Mouse (Mus musculus) liver, embryonic 11.5 days (tissue): ENCODE data around the gene Trappc2. TPM values are rescaled to one million over a fixed set of nuclear protein-coding genes. Genes with fewer than 3 reads are reported as not detected.

Experiments
- ATAC-seq: fragments of 200-750 bp; cut with Nextera tagmentation; replicated peaks from 2 replicates; pipeline ENCODE4 v1.8.0; 2017; ENCODE audit warnings: moderate number of reproducible peaks, mild to moderate bottlenecking, moderate TSS enrichment, moderate library complexity; ENCODE audit not compliant: low FRiP score
- DNase-seq: peaks from one replicate; pipeline ENCODE4 v3.0.0-alpha.2; 2017; ENCODE audit warnings: low spot score
- H3K27ac ChIP-seq: fragments of 300-500 bp; sonication (generic); 2 replicates; pipeline ENCODE4 v1.5.1; 2014; ENCODE audit warnings: mild to moderate bottlenecking, low read depth, low read length, control low read depth
- H3K27me3 ChIP-seq: fragments of 300-500 bp; sonication (generic); replicated peaks from 2 replicates; pipeline ENCODE4 v1.6.1; 2014; ENCODE audit warnings: low read length, mixed read lengths; ENCODE audit not compliant: control insufficient read depth, insufficient read depth
- H3K36me3 ChIP-seq: fragments of 300-500 bp; sonication (generic); 2 replicates; pipeline ENCODE4 v1.6.1; 2014; ENCODE audit warnings: mild to moderate bottlenecking, low read length, moderate library complexity, mixed read lengths; ENCODE audit not compliant: control insufficient read depth, insufficient read depth
- H3K4me1 ChIP-seq: fragments of 300-500 bp; sonication (generic); replicated peaks from 2 replicates; pipeline ENCODE4 v1.6.1; 2014; ENCODE audit warnings: low read length, mixed read lengths; ENCODE audit not compliant: control insufficient read depth, insufficient read depth
- H3K4me2 ChIP-seq: fragments of 300-500 bp; sonication (generic); 2 replicates; pipeline ENCODE4 v1.6.1; 2014; ENCODE audit warnings: mild to moderate bottlenecking, control low read depth, moderate library complexity
- H3K4me3 ChIP-seq: fragments of 300-500 bp; sonication (generic); 2 replicates; pipeline ENCODE4 v1.5.1; 2014; ENCODE audit warnings: low read depth, low read length, control low read depth
- H3K9ac ChIP-seq: fragments of 300-500 bp; sonication (generic); 2 replicates; pipeline ENCODE4 v1.6.1; 2014; ENCODE audit warnings: low read depth, low read length, control low read depth
- H3K9me3 ChIP-seq: fragments of 300-500 bp; sonication (generic); 2 replicates; pipeline ENCODE4 v1.6.1; 2016; ENCODE audit warnings: low read length, inconsistent platforms, mixed read lengths; ENCODE audit not compliant: control insufficient read depth
- WGBS: fragments of 180-500 bp; shearing (Covaris S2); extraction: QIAGEN DNeasy Blood & Tissue Kit; methylation state at CpG from one replicate; pipeline ENCODE4 v1.1.7; 2014; 5-methylcytosine and 5-hydroxymethylcytosine counted together
- polyA plus RNA-seq: library from polyadenylated mRNA; unstranded; fragments of >200 nt; fragmentation: Nextera tagmentation; extraction: Ambion mirVana; gene quantifications from 2 replicates; pipeline ENCODE4 v1.2.1, GENCODE M21; 2014

Trappc2 gene
- polyA plus RNA-seq, 1 experiment from 2014 or later, result 24.0 TPM

GRCm38 (mm10) chrX:166455525-166455924, 15.2 kb downstream of the Trappc2 start:
- Histone ChIP-seq H3K27ac (no peak overlapping the region), H3K4me3 (no peak overlapping the region), H3K4me2 (no peak overlapping the region), H3K9ac (no peak overlapping the region), H3K9me3 (no peaks in the 10 kb centered on the region), H3K4me1 (no peaks in the 10 kb centered on the region), H3K27me3 (no peaks in the 10 kb centered on the region; the same call in 1 of the 2 replicates), H3K36me3 (0 out of 2 replicates have a peak, but pooled peaks cover 4% of the 10 kb centered on the region)
- no peak for DNase-seq
- no peak for ATAC-seq
- WGBS, result 79% methylated on average over 1 of the region's 1 CpGs

DNA sequence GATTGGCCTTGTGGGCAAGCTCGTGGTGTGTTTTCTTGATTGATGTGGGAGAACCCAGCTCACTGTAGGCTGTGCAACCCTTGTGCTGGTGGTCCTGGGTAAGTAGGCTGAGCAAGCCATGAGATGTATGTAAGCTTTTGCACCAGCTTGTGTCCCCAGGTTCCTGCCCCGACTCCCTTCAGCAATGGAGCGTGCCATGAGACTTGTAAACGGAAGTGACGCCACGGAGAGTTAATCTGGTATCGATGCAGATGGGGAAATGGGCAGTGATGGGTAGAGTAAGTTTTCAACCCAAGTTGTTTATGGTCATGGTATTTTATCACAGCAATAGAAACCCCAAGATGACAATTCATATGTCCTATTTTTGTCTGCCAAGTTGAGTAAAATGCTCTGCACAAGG, 27.9 kb downstream of the Trappc2 start:
- H3K4me1 ChIP-seq, result no peaks in the 10 kb centered on the region
- no peaks in the 10 kb centered on the region for H3K36me3 ChIP-seq
- no peaks in the 10 kb centered on the region for H3K9me3 ChIP-seq
- ATAC-seq (no peak), DNase-seq (no peak)
- no peak overlapping the region for H3K9ac ChIP-seq
- no peak overlapping the region for H3K4me2 ChIP-seq
- H3K27ac ChIP-seq, result no peak overlapping the region
- WGBS, result 90% methylated on average over 7 of the region's 7 CpGs
- H3K27me3 ChIP-seq, result no peaks in the 10 kb centered on the region
- H3K4me3 ChIP-seq, result no peak overlapping the region

DNA sequence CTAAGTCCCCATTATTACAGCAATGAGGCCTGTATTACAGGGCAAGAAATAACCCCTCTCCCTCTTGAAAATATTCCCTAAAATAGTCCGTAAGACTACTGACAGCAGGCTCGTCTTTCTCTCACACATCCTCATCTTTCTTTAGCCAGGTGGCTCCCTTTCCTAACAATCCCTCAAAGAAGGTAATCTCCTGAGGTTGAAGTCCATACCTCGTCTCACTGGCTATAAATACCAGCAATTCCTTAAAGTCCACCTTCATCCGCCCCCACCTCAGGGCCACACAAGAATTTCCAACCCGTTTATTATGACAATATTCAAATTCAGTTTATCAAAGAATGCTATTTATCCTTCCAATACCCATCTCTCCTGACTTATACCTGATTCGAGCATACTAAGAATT, 32.2 kb downstream of the Trappc2 start:
- ATAC-seq, result no peak
- 79% methylated on average over 6 of the region's 6 CpGs for WGBS
- Histone ChIP-seq H3K9me3 (no peaks in the 10 kb centered on the region), H3K27me3 (no peaks in the 10 kb centered on the region), H3K4me2 (no peak overlapping the region), H3K4me3 (no peak overlapping the region), H3K27ac (no peak overlapping the region), H3K9ac (no peak overlapping the region), H3K36me3 (no peaks in the 10 kb centered on the region; the same call in 1 of the 2 replicates), H3K4me1 (no peaks in the 10 kb centered on the region)
- no peak for DNase-seq

DNA sequence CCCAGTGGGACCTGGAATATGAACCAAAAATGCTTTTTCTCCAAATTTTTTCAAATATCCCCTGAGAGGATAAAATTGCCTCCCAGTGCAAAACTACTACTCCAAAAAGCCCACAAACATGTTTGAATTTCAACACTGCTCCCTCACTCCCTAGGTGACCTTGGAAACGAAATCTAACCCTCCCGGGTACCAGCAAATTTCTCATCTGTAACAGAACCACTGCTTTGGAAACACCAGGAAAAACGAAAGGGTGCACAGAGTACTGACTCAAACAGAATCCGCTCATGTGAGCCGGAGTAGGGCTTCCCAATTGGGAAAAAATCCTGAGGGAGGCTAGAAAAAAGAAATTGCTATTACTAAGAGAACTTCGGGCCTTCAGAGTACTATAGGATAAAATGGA, 37.0 kb downstream of the Trappc2 start:
- Histone ChIP-seq H3K4me3 (peak overlapping the region; percentile 12; the same call in 1 of the 2 replicates), H3K36me3 (no peaks in the 10 kb centered on the region; the same call in 1 of the 2 replicates), H3K9me3 (no peaks in the 10 kb centered on the region), H3K9ac (no peak overlapping the region), H3K4me1 (no peaks in the 10 kb centered on the region), H3K4me2 (peak overlapping the region; percentile 59), H3K27me3 (0 out of 2 replicates have a peak, but pooled peaks cover 3% of the 10 kb centered on the region), H3K27ac (no peak overlapping the region)
- ATAC-seq, result no peak
- WGBS, result 75% methylated on average over 6 of the region's 6 CpGs
- no peak for DNase-seq

DNA sequence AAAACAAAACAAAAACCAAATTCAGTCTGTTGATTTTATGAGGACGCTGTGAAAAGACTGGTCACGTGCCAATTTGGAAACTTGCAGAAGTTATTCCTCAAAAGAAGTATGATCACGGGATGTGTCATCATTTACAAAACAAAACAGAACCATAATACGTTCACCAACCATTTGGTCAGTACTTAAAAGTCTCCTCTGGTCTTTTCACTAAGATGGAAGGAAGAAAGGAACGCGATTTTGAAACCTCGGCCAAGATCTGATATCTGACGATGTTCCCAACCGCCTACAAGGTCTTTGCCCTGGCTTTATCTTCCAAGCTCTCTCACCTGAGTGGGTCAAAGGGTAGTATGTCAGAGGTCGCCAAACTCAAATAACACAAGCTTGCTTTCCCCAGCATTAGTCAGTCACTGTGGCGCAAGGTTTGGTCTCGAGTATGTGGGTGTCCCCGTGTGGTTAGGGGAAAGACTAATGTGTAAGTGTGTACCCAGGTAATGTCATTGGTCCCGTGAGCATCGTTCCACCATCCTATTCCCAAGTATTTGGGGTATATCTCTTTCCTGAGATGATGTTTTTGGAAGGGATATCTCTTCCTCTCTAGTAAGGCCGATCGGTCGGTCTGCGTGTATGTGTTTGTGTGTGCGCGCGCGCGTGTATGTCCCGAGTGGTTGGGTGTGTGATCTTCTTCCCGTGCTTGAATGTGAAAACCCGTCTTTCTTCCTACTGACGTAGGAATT, 38.4 kb downstream of the Trappc2 start:
- Histone ChIP-seq H3K4me2 (peak overlapping the region; percentile 59), H3K4me1 (no peaks in the 10 kb centered on the region), H3K4me3 (peak overlapping the region; percentile 61), H3K36me3 (no peaks in the 10 kb centered on the region; the same call in 1 of the 2 replicates), H3K27ac (peak overlapping the region; percentile 66), H3K9ac (peak overlapping the region; percentile 72), H3K9me3 (no peaks in the 10 kb centered on the region), H3K27me3 (peaks cover 4% of the 10 kb centered on the region; the same call in 1 of the 2 replicates)
- ATAC-seq (peak; percentile 44), DNase-seq (peak; percentile 32)
- 20% methylated on average over 28 of the region's 28 CpGs for WGBS

- Histone ChIP-seq H3K27me3 (peaks cover 4% of the 10 kb centered on the region; the same call in 1 of the 2 replicates), H3K36me3 (no peaks in the 10 kb centered on the region), H3K4me3 (peak within 1 kb of the TSS; percentile 61), H3K9me3 (no peaks in the 10 kb centered on the region), H3K9ac (peak within 1 kb of the TSS; percentile 72), H3K27ac (peak within 1 kb of the TSS; percentile 66), H3K4me1 (no peaks in the 10 kb centered on the region), H3K4me2 (peak within 1 kb of the TSS; percentile 59)
- WGBS, result 13% methylated on average over 33 of the region's 41 CpGs
- peak; percentile 98 for ATAC-seq
- DNase-seq, result peak; percentile 90
Observed at GRCm38 (mm10) chrX:166479365-166479983, 39.1 kb downstream of the Trappc2 start, which contains the start of gene Rab9. Gene Rab9 (minus strand): TSS chrX:166479867.

DNA sequence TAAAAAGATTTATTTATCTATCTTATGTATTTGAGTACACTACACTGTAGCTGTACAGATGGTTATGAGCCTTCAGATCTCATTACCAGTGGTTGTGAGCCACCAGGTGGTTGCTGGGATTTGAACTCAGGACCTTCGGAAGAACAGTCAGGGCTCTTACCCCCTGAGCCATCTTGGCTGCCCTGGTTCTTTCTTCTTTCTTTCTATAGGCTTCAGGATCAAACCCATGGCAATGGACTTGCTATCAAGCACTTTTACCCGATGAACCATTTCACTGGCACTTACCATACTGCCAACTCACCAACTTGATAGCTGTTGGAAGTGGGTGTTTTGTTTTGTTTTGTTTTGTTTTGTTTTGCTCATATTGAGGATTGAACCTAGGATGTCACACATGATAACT, 54.7 kb downstream of the Trappc2 start:
- Histone ChIP-seq H3K27ac (no peak overlapping the region), H3K9ac (no peak overlapping the region), H3K27me3 (no peaks in the 10 kb centered on the region), H3K4me1 (no peaks in the 10 kb centered on the region), H3K4me2 (no peak overlapping the region), H3K4me3 (no peak overlapping the region), H3K36me3 (no peaks in the 10 kb centered on the region), H3K9me3 (no peaks in the 10 kb centered on the region)
- 84% methylated on average over 2 of the region's 2 CpGs for WGBS
- ATAC-seq (no peak), DNase-seq (no peak)

GRCm38 (mm10) chrX:166497771-166498170, 57.4 kb downstream of the Trappc2 start:
- WGBS, result 53% methylated on average over 4 of the region's 4 CpGs
- no peak overlapping the region for H3K4me3 ChIP-seq
- H3K27ac ChIP-seq, result no peak overlapping the region
- no peaks in the 10 kb centered on the region for H3K36me3 ChIP-seq
- H3K9me3 ChIP-seq, result no peaks in the 10 kb centered on the region
- no peaks in the 10 kb centered on the region for H3K4me1 ChIP-seq
- no peak for DNase-seq
- no peak for ATAC-seq
- no peak overlapping the region for H3K4me2 ChIP-seq
- H3K27me3 ChIP-seq, result no peaks in the 10 kb centered on the region; the same call in 1 of the 2 replicates
- no peak overlapping the region for H3K9ac ChIP-seq
